ENCODE assay signal across 12 mouse cellular contexts in the genomic region with DNA sequence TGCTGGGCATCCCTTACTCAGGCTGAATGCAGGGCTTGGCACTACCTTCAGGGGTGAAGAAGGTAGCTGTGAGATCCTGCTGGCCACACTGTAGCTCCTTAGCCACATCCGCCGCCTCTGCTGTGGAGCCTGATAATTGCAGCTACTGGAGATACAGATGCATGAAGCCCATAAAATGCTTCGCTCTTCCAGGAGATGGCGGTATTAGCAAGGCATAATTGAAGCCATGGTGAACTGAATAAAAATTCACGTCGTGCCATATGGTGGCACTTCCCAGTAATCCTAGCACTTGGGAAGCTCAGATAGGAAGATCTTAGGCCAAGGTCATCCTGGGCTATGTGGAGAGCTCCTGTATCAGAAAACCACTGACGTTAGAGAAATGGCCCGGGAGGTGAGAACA. TPM values are rescaled to one million over a fixed set of nuclear protein-coding genes. Genes with fewer than 3 reads are reported as not detected.
DNase-seq lines count a peak whose midpoint lies in the region; ATAC-seq and TF ChIP-seq lines count a peak whose summit lies in the region.
"Had no signal": no experiment of that assay in that cellular context is flagged by ENCODE, and none has a peak within 500 bp of the region (broad histone marks: within the 10 kb centered on the region; RNA-seq: fewer than 3 reads in every experiment).

No protein-coding gene starts in this region.

- H3K9ac ChIP-seq in heart, adult 2 months (ENCODE audit: low read depth, low read length): no peak overlapping the region
- no peak overlapping the region for H3K9ac ChIP-seq in midbrain, embryonic 11.5 days (ENCODE audit: low read length)
- no peak overlapping the region for H3K9ac ChIP-seq in midbrain, embryonic 16.5 days (ENCODE audit: low read depth, low read length)
- no peak overlapping the region for H3K9ac ChIP-seq in kidney, embryonic 14.5 days (ENCODE audit: low read depth, low read length)

- no peak overlapping the region for H3K4me3 ChIP-seq in heart, adult 2 months
- H3K4me3 ChIP-seq in midbrain, embryonic 11.5 days (ENCODE audit: low read depth, low read length): no peak overlapping the region
- H3K4me3 ChIP-seq in midbrain, embryonic 16.5 days (ENCODE audit: low read depth, low read length): no peak overlapping the region
- H3K4me3 ChIP-seq in kidney, embryonic 14.5 days (ENCODE audit: low read length): no peak overlapping the region

- 69% methylated on average over 8 of the region's 8 CpGs for WGBS in heart, adult 2 months
- 52% methylated on average over 8 of the region's 8 CpGs for WGBS in midbrain, embryonic 11.5 days
- WGBS in midbrain, embryonic 16.5 days: 52% methylated on average over 8 of the region's 8 CpGs
- WGBS in kidney, embryonic 14.5 days: 63% methylated on average over 8 of the region's 8 CpGs

- H3K4me2 ChIP-seq in midbrain, embryonic 11.5 days: no peak overlapping the region
- H3K4me2 ChIP-seq in midbrain, embryonic 16.5 days (ENCODE audit: low read length): no peak overlapping the region
- no peak overlapping the region for H3K4me2 ChIP-seq in kidney, embryonic 14.5 days (replicated peaks; ENCODE audit: low read depth, low read length)

- intact Hi-C loops in heart, adult 2 months (cut with DNase I): no loop called here
- intact Hi-C loops in heart, postnatal 25 days (cut with DNase I): no loop called here

- no peak for ATAC-seq in midbrain, embryonic 11.5 days (ENCODE audit: low FRiP score)
- ATAC-seq in midbrain, embryonic 16.5 days: no peak
- peak; percentile 93 for ATAC-seq in megakaryocyte progenitor cell, adult 5-6 weeks (replicated peaks; ENCODE audit: poor library complexity)
- no peak for ATAC-seq in kidney, embryonic 14.5 days (ENCODE audit: low FRiP score, low TSS enrichment)

- TF ChIP-seq POLR2A in heart, adult 2 months (IDR thresholded peaks at IDR 0.05; ENCODE audit: insufficient read depth, low read depth, low read length): no peak

- peaks cover 3% of the 10 kb centered on the region; the same call in 1 of the 2 replicates for H3K9me3 ChIP-seq in midbrain, embryonic 11.5 days (ENCODE audit: control insufficient read depth, low read length)
- no peaks in the 10 kb centered on the region for H3K9me3 ChIP-seq in midbrain, embryonic 16.5 days (replicated peaks; ENCODE audit: control insufficient read depth, low read length, poor library complexity, severe bottlenecking)
- no peaks in the 10 kb centered on the region; the same call in 1 of the 2 replicates for H3K9me3 ChIP-seq in kidney, embryonic 14.5 days (ENCODE audit: control insufficient read depth, low read length)
- H3K9me3 ChIP-seq: G1E had no signal

- H3K36me3 ChIP-seq in heart, adult 2 months (ENCODE audit: control insufficient read depth, insufficient read depth, low read length): no peaks in the 10 kb centered on the region
- H3K36me3 ChIP-seq in midbrain, embryonic 11.5 days (ENCODE audit: control insufficient read depth, insufficient read depth, low read length): peaks cover 3% of the 10 kb centered on the region
- peaks cover 20% of the 10 kb centered on the region for H3K36me3 ChIP-seq in midbrain, embryonic 16.5 days (ENCODE audit: control insufficient read depth, insufficient read depth, low read length)
- peaks cover 13% of the 10 kb centered on the region for H3K36me3 ChIP-seq in kidney, embryonic 14.5 days (ENCODE audit: control insufficient read depth, insufficient read depth, low read length)

- TF ChIP-seq CTCF in heart, adult 2 months (IDR thresholded peaks at IDR 0.05): peak; percentile 43

- no peaks in the 10 kb centered on the region for H3K27me3 ChIP-seq in heart, adult 2 months (ENCODE audit: control insufficient read depth, insufficient read depth, low read length)
- H3K27me3 ChIP-seq in midbrain, embryonic 11.5 days (ENCODE audit: control insufficient read depth, insufficient read depth, low read length): no peaks in the 10 kb centered on the region
- H3K27me3 ChIP-seq in midbrain, embryonic 16.5 days (ENCODE audit: control insufficient read depth, insufficient read depth, low read depth, low read length): no peaks in the 10 kb centered on the region
- no peaks in the 10 kb centered on the region for H3K27me3 ChIP-seq in kidney, embryonic 14.5 days (ENCODE audit: control insufficient read depth, insufficient read depth, low read length)

- H3K4me1 ChIP-seq in heart, adult 2 months (ENCODE audit: control insufficient read depth, insufficient read depth, low read length): no peaks in the 10 kb centered on the region
- H3K4me1 ChIP-seq in midbrain, embryonic 11.5 days (ENCODE audit: control insufficient read depth, insufficient read depth, low read length): no peaks in the 10 kb centered on the region
- no peaks in the 10 kb centered on the region for H3K4me1 ChIP-seq in midbrain, embryonic 16.5 days (ENCODE audit: control insufficient read depth, insufficient read depth, low read length)
- no peaks in the 10 kb centered on the region for H3K4me1 ChIP-seq in kidney, embryonic 14.5 days (ENCODE audit: control insufficient read depth, insufficient read depth, low read length)

- no peak for DNase-seq in heart, adult 2 months
- DNase-seq in heart, postnatal 25 days (ENCODE audit: low spot score): no peak
- DNase-seq in midbrain, embryonic 11.5 days (ENCODE audit: low spot score, missing footprints): peak; percentile 89
- peak; percentile 62 for DNase-seq in brain, adult 2 months (ENCODE audit: low read depth, low spot score)
- DNase-seq in layer of hippocampus, postnatal 25 days (ENCODE audit: extremely low spot score in 1 of 2, low spot score in 1 of 2): no peak
- DNase-seq: adrenal gland, postnatal 25 days; cerebellum, postnatal 25 days; lung, adult 18-20 months had no signal

- H3K27ac ChIP-seq in heart, adult 2 months: no peak overlapping the region
- no peak overlapping the region for H3K27ac ChIP-seq in midbrain, embryonic 11.5 days (ENCODE audit: low read depth, low read length)
- H3K27ac ChIP-seq in midbrain, embryonic 16.5 days (ENCODE audit: low read length): no peak overlapping the region
- no peak overlapping the region for H3K27ac ChIP-seq in kidney, embryonic 14.5 days (ENCODE audit: low read depth, low read length)

- no peak for TF ChIP-seq EP300 in heart, adult 2 months (IDR thresholded peaks at IDR 0.05; ENCODE audit: insufficient read depth, low read depth, low read length)

- H3K79me2 ChIP-seq in heart, adult 2 months (replicated peaks; ENCODE audit: control insufficient read depth, insufficient read depth, low read length): no peaks in the 10 kb centered on the region

RNA-seq across cellular contexts. Expression of gene Slc25a20, which starts 8.0 kb away (rescaled TPM):
- 100 to 1,000 TPM; 190 to 203 TPM for total RNA-seq in heart, adult 2 months (2021)
- polyA plus RNA-seq in heart, adult 2 months (2012; rRNA removed): 122 and 169 TPM in 2 replicates
- total RNA-seq in heart, postnatal 25 days (2021): 100 to 1,000 TPM; 192 to 211 TPM
- 31.2 and 33.3 TPM in 2 replicates for polyA plus RNA-seq in midbrain, embryonic 11.5 days (2014; fragmentation: Nextera tagmentation; extraction: Ambion mirVana)
- 44.9 and 45.2 TPM in 2 replicates for polyA plus RNA-seq in midbrain, embryonic 16.5 days (2015; fragmentation: Nextera tagmentation; extraction: Ambion mirVana)
- 18.5 and 21.5 TPM in 2 replicates for total RNA-seq in megakaryocyte progenitor cell, adult 5-6 weeks (2015)
- total RNA-seq in megakaryocyte progenitor cell, adult 5-6 weeks (2017): 26.0 and 28.3 TPM in 2 replicates
- 25.8 and 41.7 TPM in 2 replicates for polyA plus RNA-seq in kidney, embryonic 14.5 days (2014; fragmentation: Nextera tagmentation; extraction: Ambion mirVana)
- 10 to 100 TPM; 18.2 to 18.4 TPM for total RNA-seq in layer of hippocampus, postnatal 25 days (2021)

RNA-seq across cellular contexts. Expression of gene Prkar2a, which starts 19.2 kb away (rescaled TPM):
- total RNA-seq in heart, adult 2 months (2021): 10 to 100 TPM; 78.8 to 82.8 TPM
- 22.9 and 42.6 TPM in 2 replicates for polyA plus RNA-seq in heart, adult 2 months (2012; rRNA removed)
- 10 to 100 TPM; 80.3 to 81.8 TPM for total RNA-seq in heart, postnatal 25 days (2021)
- polyA plus RNA-seq in midbrain, embryonic 11.5 days (2014; fragmentation: Nextera tagmentation; extraction: Ambion mirVana): 58.0 and 58.2 TPM in 2 replicates
- 57.3 and 69.1 TPM in 2 replicates for polyA plus RNA-seq in midbrain, embryonic 16.5 days (2015; fragmentation: Nextera tagmentation; extraction: Ambion mirVana)
- 20.0 and 21.9 TPM in 2 replicates for total RNA-seq in megakaryocyte progenitor cell, adult 5-6 weeks (2015)
- 17.4 and 29.2 TPM in 2 replicates for total RNA-seq in megakaryocyte progenitor cell, adult 5-6 weeks (2017)
- 25.9 and 28.8 TPM in 2 replicates for polyA plus RNA-seq in kidney, embryonic 14.5 days (2014; fragmentation: Nextera tagmentation; extraction: Ambion mirVana)
- 10 to 100 TPM; 38.7 to 38.8 TPM for total RNA-seq in layer of hippocampus, postnatal 25 days (2021)
- polyA plus RNA-seq: G1E had no signal

RNA-seq across cellular contexts. Expression of gene Arih2, which starts 20.7 kb away (rescaled TPM):
- total RNA-seq in heart, adult 2 months (2021): 10 to 100 TPM; 42.5 to 45.5 TPM
- 25.9 and 40.5 TPM in 2 replicates for polyA plus RNA-seq in heart, adult 2 months (2012; rRNA removed)
- 10 to 100 TPM; 41.3 to 42.2 TPM for total RNA-seq in heart, postnatal 25 days (2021)
- polyA plus RNA-seq in midbrain, embryonic 11.5 days (2014; fragmentation: Nextera tagmentation; extraction: Ambion mirVana): 46.9 and 50.9 TPM in 2 replicates
- polyA plus RNA-seq in midbrain, embryonic 16.5 days (2015; fragmentation: Nextera tagmentation; extraction: Ambion mirVana): 48.8 and 50.4 TPM in 2 replicates
- total RNA-seq in megakaryocyte progenitor cell, adult 5-6 weeks (2015): 20.0 and 20.1 TPM in 2 replicates
- total RNA-seq in megakaryocyte progenitor cell, adult 5-6 weeks (2017): 42.5 and 47.4 TPM in 2 replicates
- polyA plus RNA-seq in kidney, embryonic 14.5 days (2014; fragmentation: Nextera tagmentation; extraction: Ambion mirVana): 32.7 and 38.8 TPM in 2 replicates
- 10 to 100 TPM; 49.3 to 53.9 TPM for total RNA-seq in layer of hippocampus, postnatal 25 days (2021)

Comparison
In these comparisons a context has a peak if more than half of its experiments do, and no peak if none do; other contexts are left out.
1. DNase-seq: peak in midbrain, embryonic 11.5 days (single experiment) and brain, adult 2 months (single experiment); none in heart, adult 2 months (0 of 2), heart, postnatal 25 days (single experiment) and layer of hippocampus, postnatal 25 days (0 of 2).
2. RNA of gene Slc25a20, which starts 8.0 kb away (total RNA-seq): 192 to 211 TPM in heart, postnatal 25 days and 190 to 203 TPM in heart, adult 2 months; 18.5 to 28.3 TPM in megakaryocyte progenitor cell, adult 5-6 weeks and 18.2 to 18.4 TPM in layer of hippocampus, postnatal 25 days; every median in the first group is over 4 times any median in the second.